Mouse (Mus musculus) liver, embryonic 11.5 days (tissue): ENCODE measurements at regions not wholly inside any gene's neighbourhood (a gene's known extent, or its start where the extent isn't known, plus 50 kb on each side); places are given as distances from the start of the nearest gene placed in this dataset.

Experiments used
- ATAC-seq: fragments of 200-750 bp; cut with Nextera tagmentation; replicated peaks from 2 replicates; pipeline ENCODE4 v1.8.0; 2017; ENCODE audit warnings: moderate number of reproducible peaks, mild to moderate bottlenecking, moderate TSS enrichment, moderate library complexity; ENCODE audit not compliant: low FRiP score
- DNase-seq: peaks from one replicate; pipeline ENCODE4 v3.0.0-alpha.2; 2017; ENCODE audit warnings: low spot score
- H3K27ac ChIP-seq: fragments of 300-500 bp; sonication (generic); 2 replicates; pipeline ENCODE4 v1.5.1; 2014; ENCODE audit warnings: mild to moderate bottlenecking, low read depth, low read length, control low read depth
- H3K27me3 ChIP-seq: fragments of 300-500 bp; sonication (generic); replicated peaks from 2 replicates; pipeline ENCODE4 v1.6.1; 2014; ENCODE audit warnings: low read length, mixed read lengths; ENCODE audit not compliant: control insufficient read depth, insufficient read depth
- H3K36me3 ChIP-seq: fragments of 300-500 bp; sonication (generic); 2 replicates; pipeline ENCODE4 v1.6.1; 2014; ENCODE audit warnings: mild to moderate bottlenecking, low read length, moderate library complexity, mixed read lengths; ENCODE audit not compliant: control insufficient read depth, insufficient read depth
- H3K4me1 ChIP-seq: fragments of 300-500 bp; sonication (generic); replicated peaks from 2 replicates; pipeline ENCODE4 v1.6.1; 2014; ENCODE audit warnings: low read length, mixed read lengths; ENCODE audit not compliant: control insufficient read depth, insufficient read depth
- H3K4me2 ChIP-seq: fragments of 300-500 bp; sonication (generic); 2 replicates; pipeline ENCODE4 v1.6.1; 2014; ENCODE audit warnings: mild to moderate bottlenecking, control low read depth, moderate library complexity
- H3K4me3 ChIP-seq: fragments of 300-500 bp; sonication (generic); 2 replicates; pipeline ENCODE4 v1.5.1; 2014; ENCODE audit warnings: low read depth, low read length, control low read depth
- H3K9ac ChIP-seq: fragments of 300-500 bp; sonication (generic); 2 replicates; pipeline ENCODE4 v1.6.1; 2014; ENCODE audit warnings: low read depth, low read length, control low read depth
- H3K9me3 ChIP-seq: fragments of 300-500 bp; sonication (generic); 2 replicates; pipeline ENCODE4 v1.6.1; 2016; ENCODE audit warnings: low read length, inconsistent platforms, mixed read lengths; ENCODE audit not compliant: control insufficient read depth
- WGBS: fragments of 180-500 bp; shearing (Covaris S2); extraction: QIAGEN DNeasy Blood & Tissue Kit; methylation state at CpG from one replicate; pipeline ENCODE4 v1.1.7; 2014; 5-methylcytosine and 5-hydroxymethylcytosine counted together

- Histone ChIP-seq H3K36me3 (no peaks in the 10 kb centered on the region), H3K9me3 (no peaks in the 10 kb centered on the region), H3K27me3 (no peaks in the 10 kb centered on the region), H3K4me3 (no peak overlapping the region), H3K9ac (no peak overlapping the region), H3K4me1 (no peaks in the 10 kb centered on the region), H3K27ac (no peak overlapping the region), H3K4me2 (no peak overlapping the region)
- WGBS: 75% methylated on average over 3 of the region's 3 CpGs
- DNase-seq (no peak), ATAC-seq (no peak)
Measured at GRCm38 (mm10) chr13:85459387-85459786, 170.5 kb upstream of the Rasa1 start.

- Histone ChIP-seq H3K27ac (no peak overlapping the region), H3K9ac (no peak overlapping the region), H3K27me3 (no peaks in the 10 kb centered on the region), H3K4me3 (no peak overlapping the region), H3K4me1 (no peaks in the 10 kb centered on the region), H3K9me3 (no peaks in the 10 kb centered on the region), H3K36me3 (no peaks in the 10 kb centered on the region), H3K4me2 (no peak overlapping the region)
- no peak for DNase-seq
- no peak for ATAC-seq
Measured at GRCm38 (mm10) chr13:85458611-85459010, 169.7 kb upstream of the Rasa1 start.

GRCm38 (mm10) chr13:85439581-85439980 lies 150.7 kb upstream of the Rasa1 start:
- DNase-seq: no peak
- no peaks in the 10 kb centered on the region for H3K36me3 ChIP-seq
- H3K4me2 ChIP-seq: no peak overlapping the region
- 88% methylated on average over 1 of the region's 1 CpGs for WGBS
- H3K27me3 ChIP-seq: no peaks in the 10 kb centered on the region
- H3K9me3 ChIP-seq: no peaks in the 10 kb centered on the region
- no peak overlapping the region for H3K27ac ChIP-seq
- H3K4me3 ChIP-seq: no peak overlapping the region
- H3K9ac ChIP-seq: no peak overlapping the region
- ATAC-seq: no peak
- H3K4me1 ChIP-seq: no peaks in the 10 kb centered on the region

- no peaks in the 10 kb centered on the region for H3K9me3 ChIP-seq
- no peaks in the 10 kb centered on the region for H3K4me1 ChIP-seq
- no peak overlapping the region for H3K4me2 ChIP-seq
- H3K36me3 ChIP-seq: no peaks in the 10 kb centered on the region
- no peak overlapping the region for H3K27ac ChIP-seq
- DNase-seq (no peak), ATAC-seq (no peak)
- H3K4me3 ChIP-seq: no peak overlapping the region
- no peaks in the 10 kb centered on the region for H3K27me3 ChIP-seq
- no peak overlapping the region for H3K9ac ChIP-seq
Measured at GRCm38 (mm10) chr13:85437875-85438274, 148.9 kb upstream of the Rasa1 start.

- no peak overlapping the region for H3K9ac ChIP-seq
Measured at GRCm38 (mm10) chr13:85437009-85437408, 148.1 kb upstream of the Rasa1 start.

GRCm38 (mm10) chr13:85436254-85436653 lies 147.3 kb upstream of the Rasa1 start:
- no peak overlapping the region for H3K4me2 ChIP-seq
- no peaks in the 10 kb centered on the region for H3K27me3 ChIP-seq
- no peak overlapping the region for H3K4me3 ChIP-seq
- H3K9ac ChIP-seq: no peak overlapping the region
- H3K27ac ChIP-seq: no peak overlapping the region
- no peaks in the 10 kb centered on the region for H3K4me1 ChIP-seq
- DNase-seq (no peak), ATAC-seq (no peak)
- no peaks in the 10 kb centered on the region for H3K36me3 ChIP-seq
- 67% methylated on average over 1 of the region's 1 CpGs for WGBS
- no peaks in the 10 kb centered on the region for H3K9me3 ChIP-seq

More at GRCm38 (mm10) chr13:85437009-85437408, 148.1 kb upstream of the Rasa1 start:
- Histone ChIP-seq H3K27ac (no peak overlapping the region), H3K36me3 (no peaks in the 10 kb centered on the region), H3K4me1 (no peaks in the 10 kb centered on the region), H3K4me2 (no peak overlapping the region), H3K27me3 (no peaks in the 10 kb centered on the region), H3K9me3 (no peaks in the 10 kb centered on the region), H3K4me3 (no peak overlapping the region)
- WGBS: 80% methylated on average over 4 of the region's 4 CpGs
- no peak for DNase-seq
- no peak for ATAC-seq

- Histone ChIP-seq H3K36me3 (no peaks in the 10 kb centered on the region), H3K9me3 (no peaks in the 10 kb centered on the region), H3K27me3 (no peaks in the 10 kb centered on the region), H3K9ac (no peak overlapping the region), H3K4me2 (no peak overlapping the region), H3K4me3 (no peak overlapping the region), H3K4me1 (no peaks in the 10 kb centered on the region), H3K27ac (no peak overlapping the region)
- DNase-seq: no peak
- ATAC-seq: no peak
- WGBS: 77% methylated on average over 2 of the region's 2 CpGs
Measured at GRCm38 (mm10) chr13:85430821-85431220, 141.9 kb upstream of the Rasa1 start.

GRCm38 (mm10) chr13:85430040-85430439 lies 141.1 kb upstream of the Rasa1 start:
- Histone ChIP-seq H3K4me2 (no peak overlapping the region), H3K4me3 (no peak overlapping the region), H3K9ac (no peak overlapping the region), H3K27ac (no peak overlapping the region), H3K4me1 (no peaks in the 10 kb centered on the region), H3K27me3 (no peaks in the 10 kb centered on the region), H3K9me3 (no peaks in the 10 kb centered on the region), H3K36me3 (no peaks in the 10 kb centered on the region)
- 55% methylated on average over 3 of the region's 3 CpGs for WGBS
- ATAC-seq (no peak), DNase-seq (no peak)

GRCm38 (mm10) chr13:85418671-85419070 lies 129.7 kb upstream of the Rasa1 start:
- H3K4me3 ChIP-seq: no peak overlapping the region
- H3K9ac ChIP-seq: no peak overlapping the region
- no peaks in the 10 kb centered on the region for H3K27me3 ChIP-seq
- H3K9me3 ChIP-seq: no peaks in the 10 kb centered on the region
- H3K27ac ChIP-seq: no peak overlapping the region
- no peak for ATAC-seq
- no peaks in the 10 kb centered on the region for H3K36me3 ChIP-seq
- no peak overlapping the region for H3K4me2 ChIP-seq
- H3K4me1 ChIP-seq: no peaks in the 10 kb centered on the region
- 76% methylated on average over 1 of the region's 1 CpGs for WGBS
- no peak for DNase-seq
